18 mouse cellular contexts compared by ENCODE assay signal in the genomic region with DNA sequence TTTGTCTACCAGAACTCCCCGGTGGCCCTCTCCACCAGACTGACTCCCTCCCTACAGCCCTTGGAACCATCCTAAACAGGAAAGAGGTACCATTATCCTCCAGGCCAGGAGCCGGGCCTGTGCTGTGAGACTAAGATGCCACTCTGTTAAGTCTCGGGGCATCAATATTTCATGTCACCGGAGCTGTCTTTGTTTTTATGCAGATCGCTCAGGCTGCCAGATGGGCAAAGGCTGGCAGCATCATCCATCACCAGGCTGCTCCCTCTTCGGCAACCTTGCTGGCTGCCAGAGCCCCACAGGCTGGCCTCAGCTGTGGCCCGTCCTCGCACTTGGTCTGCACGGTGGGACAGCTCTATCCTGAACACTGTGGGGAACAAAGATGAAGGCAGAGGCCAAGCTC. TPM values are rescaled to one million over a fixed set of nuclear protein-coding genes. Genes with fewer than 3 reads are reported as not detected.
DNase-seq lines count a peak whose midpoint lies in the region; ATAC-seq lines count a peak whose summit lies in the region.
"Had no signal": no experiment of that assay in that cellular context is flagged by ENCODE, and none has a peak within 500 bp of the region (broad histone marks: within the 10 kb centered on the region; RNA-seq: fewer than 3 reads in every experiment).

No protein-coding gene starts in this region.

- peaks cover 4% of the 10 kb centered on the region; the same call in 1 of the 2 replicates for H3K4me1 ChIP-seq in forebrain, embryonic 15.5 days
- H3K4me1 ChIP-seq in forebrain, embryonic 12.5 days: no peaks in the 10 kb centered on the region
- H3K4me1 ChIP-seq in hindbrain, embryonic 14.5 days (replicated peaks; ENCODE audit: control insufficient read depth, insufficient read depth, low read length): no peaks in the 10 kb centered on the region
- no peaks in the 10 kb centered on the region for H3K4me1 ChIP-seq in neural tube, embryonic 14.5 days (ENCODE audit: control insufficient read depth, insufficient read depth, low read length)
- H3K4me1 ChIP-seq: limb, embryonic 15.5 days; stomach, embryonic 15.5 days had no signal

- no peak overlapping the region for H3K9ac ChIP-seq in forebrain, embryonic 15.5 days (replicated peaks)
- H3K9ac ChIP-seq in forebrain, embryonic 12.5 days: no peak overlapping the region
- H3K9ac ChIP-seq in hindbrain, embryonic 14.5 days: no peak overlapping the region
- H3K9ac ChIP-seq in neural tube, embryonic 14.5 days (replicated peaks; ENCODE audit: low read depth, low read length): no peak overlapping the region
- H3K9ac ChIP-seq: limb, embryonic 15.5 days; stomach, embryonic 15.5 days had no signal

- H3K36me3 ChIP-seq in forebrain, embryonic 15.5 days: no peaks in the 10 kb centered on the region
- H3K36me3 ChIP-seq in forebrain, embryonic 12.5 days (replicated peaks): no peaks in the 10 kb centered on the region
- no peaks in the 10 kb centered on the region for H3K36me3 ChIP-seq in hindbrain, embryonic 14.5 days (replicated peaks; ENCODE audit: control insufficient read depth, insufficient read depth)
- no peaks in the 10 kb centered on the region for H3K36me3 ChIP-seq in neural tube, embryonic 14.5 days (ENCODE audit: control insufficient read depth, insufficient read depth, low read length)
- H3K36me3 ChIP-seq: limb, embryonic 15.5 days; stomach, embryonic 15.5 days had no signal

- H3K9me3 ChIP-seq in forebrain, embryonic 15.5 days: no peaks in the 10 kb centered on the region
- no peaks in the 10 kb centered on the region for H3K9me3 ChIP-seq in forebrain, embryonic 12.5 days
- no peaks in the 10 kb centered on the region for H3K9me3 ChIP-seq in hindbrain, embryonic 14.5 days (ENCODE audit: control insufficient read depth, low read length)
- no peaks in the 10 kb centered on the region for H3K9me3 ChIP-seq in neural tube, embryonic 14.5 days (ENCODE audit: control insufficient read depth, low read length)
- H3K9me3 ChIP-seq: limb, embryonic 15.5 days; stomach, embryonic 15.5 days had no signal

- WGBS in forebrain, embryonic 15.5 days: 52% methylated on average over 9 of the region's 9 CpGs
- 86% methylated on average over 9 of the region's 9 CpGs for WGBS in forebrain, embryonic 12.5 days
- 34% methylated on average over 9 of the region's 9 CpGs for WGBS in hindbrain, embryonic 14.5 days
- 12% methylated on average over 9 of the region's 9 CpGs for WGBS in neural tube, embryonic 14.5 days

- 0 out of 2 replicates have a peak overlapping the region, but pooled peaks have one; percentile 38 for H3K27ac ChIP-seq in forebrain, embryonic 15.5 days (replicated peaks)
- no peak overlapping the region for H3K27ac ChIP-seq in forebrain, embryonic 12.5 days
- peak overlapping the region; percentile 16; the same call in 1 of the 2 replicates for H3K27ac ChIP-seq in hindbrain, embryonic 14.5 days
- H3K27ac ChIP-seq in neural tube, embryonic 14.5 days (ENCODE audit: low read depth, low read length): no peak overlapping the region
- H3K27ac ChIP-seq: kidney, postnatal 0 days; limb, embryonic 15.5 days; stomach, embryonic 15.5 days had no signal

- ATAC-seq in forebrain, embryonic 15.5 days (replicated peaks): peak; percentile 82
- ATAC-seq in forebrain, embryonic 12.5 days (ENCODE audit: low FRiP score): no peak
- ATAC-seq in hindbrain, embryonic 14.5 days (ENCODE audit: low FRiP score): peak; percentile 85
- peak; percentile 95 for ATAC-seq in neural tube, embryonic 14.5 days (ENCODE audit: low read depth)
- no peak for ATAC-seq in monocyte, adult 5-6 weeks (replicated peaks; ENCODE audit: insufficient number of reproducible peaks, low FRiP score, low TSS enrichment, poor library complexity, severe bottlenecking)
- ATAC-seq: activated CD4-positive, CD25-positive, alpha-beta regulatory T cell, adult 4 months had no signal

- H3K4me3 ChIP-seq in forebrain, embryonic 15.5 days: no peak overlapping the region
- H3K4me3 ChIP-seq in forebrain, embryonic 12.5 days (replicated peaks): no peak overlapping the region
- H3K4me3 ChIP-seq in hindbrain, embryonic 14.5 days (replicated peaks; ENCODE audit: low read length): no peak overlapping the region
- no peak overlapping the region for H3K4me3 ChIP-seq in neural tube, embryonic 14.5 days (ENCODE audit: low read depth, low read length)
- H3K4me3 ChIP-seq: limb, embryonic 15.5 days; stomach, embryonic 15.5 days had no signal

- peak; percentile 79 to 89 for DNase-seq in cerebellum, postnatal 10 days
- DNase-seq in hindbrain, embryonic 14.5 days (ENCODE audit: low spot score): peak; percentile 55
- no peak for DNase-seq in kidney, postnatal 36 days
- no peak for DNase-seq in right cerebral cortex, postnatal 36 days (ENCODE audit: low spot score in 2 of 2)
- DNase-seq: lung, postnatal 36 days; right cerebral cortex, postnatal 4 days; thymus, postnatal 4 days had no signal

- H3K4me2 ChIP-seq in forebrain, embryonic 15.5 days (replicated peaks): no peak overlapping the region
- no peak overlapping the region for H3K4me2 ChIP-seq in forebrain, embryonic 12.5 days
- H3K4me2 ChIP-seq in hindbrain, embryonic 14.5 days (replicated peaks): no peak overlapping the region
- H3K4me2 ChIP-seq in neural tube, embryonic 14.5 days (ENCODE audit: low read depth, low read length): no peak overlapping the region
- H3K4me2 ChIP-seq: limb, embryonic 15.5 days; stomach, embryonic 15.5 days had no signal

- H3K27me3 ChIP-seq in forebrain, embryonic 15.5 days: no peaks in the 10 kb centered on the region
- H3K27me3 ChIP-seq in forebrain, embryonic 12.5 days: no peaks in the 10 kb centered on the region; the same call in 1 of the 2 replicates
- H3K27me3 ChIP-seq in hindbrain, embryonic 14.5 days (ENCODE audit: control insufficient read depth, insufficient read depth, low read length): no peaks in the 10 kb centered on the region
- no peaks in the 10 kb centered on the region for H3K27me3 ChIP-seq in neural tube, embryonic 14.5 days (ENCODE audit: control insufficient read depth, insufficient read depth, low read length)
- H3K27me3 ChIP-seq: limb, embryonic 15.5 days; stomach, embryonic 15.5 days had no signal

RNA-seq across cellular contexts. Expression of a gene that starts 6.4 kb away (rescaled TPM):
- not detected in 2 replicates for polyA plus RNA-seq in forebrain, embryonic 15.5 days (2015; fragmentation: Nextera tagmentation; extraction: Ambion mirVana)
- polyA plus RNA-seq in forebrain, embryonic 12.5 days (2016; fragmentation: Nextera tagmentation; extraction: Ambion mirVana): not detected in 2 replicates
- polyA plus RNA-seq in hindbrain, embryonic 14.5 days (2014; fragmentation: Nextera tagmentation; extraction: Ambion mirVana): not detected in 2 replicates
- polyA plus RNA-seq in neural tube, embryonic 14.5 days (2014; fragmentation: Nextera tagmentation; extraction: Ambion mirVana): not detected in 2 replicates
- not detected in 3 replicates for total RNA-seq in monocyte, adult 5-6 weeks (2017)
- total RNA-seq: gastrocnemius, adult 18-20 months; left cerebral cortex, adult 18-20 months had no signal
- polyA plus RNA-seq: activated CD4-positive, CD25-positive, alpha-beta regulatory T cell, adult 4 months; C2C12; kidney, postnatal 0 days; stomach, embryonic 15.5 days had no signal

RNA-seq across cellular contexts. Expression of a gene that starts 45.0 kb away (rescaled TPM):
- polyA plus RNA-seq in forebrain, embryonic 15.5 days (2015; fragmentation: Nextera tagmentation; extraction: Ambion mirVana): 0.14 TPM in 1 of 2 replicates, not detected in the other
- not detected in 2 replicates for polyA plus RNA-seq in forebrain, embryonic 12.5 days (2016; fragmentation: Nextera tagmentation; extraction: Ambion mirVana)
- polyA plus RNA-seq in hindbrain, embryonic 14.5 days (2014; fragmentation: Nextera tagmentation; extraction: Ambion mirVana): not detected in 2 replicates
- polyA plus RNA-seq in neural tube, embryonic 14.5 days (2014; fragmentation: Nextera tagmentation; extraction: Ambion mirVana): 0.39 and 0.86 TPM in 2 replicates
- 3.7 to 7.2 TPM in 2 of 3 replicates, not detected in the other for total RNA-seq in monocyte, adult 5-6 weeks (2017)
- total RNA-seq: gastrocnemius, adult 18-20 months; left cerebral cortex, adult 18-20 months had no signal
- polyA plus RNA-seq: C2C12 had no signal

RNA-seq across cellular contexts. Expression of a gene that starts 53.9 kb away (rescaled TPM):
- polyA plus RNA-seq in forebrain, embryonic 15.5 days (2015; fragmentation: Nextera tagmentation; extraction: Ambion mirVana): not detected in 2 replicates
- not detected in 2 replicates for polyA plus RNA-seq in forebrain, embryonic 12.5 days (2016; fragmentation: Nextera tagmentation; extraction: Ambion mirVana)
- polyA plus RNA-seq in hindbrain, embryonic 14.5 days (2014; fragmentation: Nextera tagmentation; extraction: Ambion mirVana): not detected in 2 replicates
- polyA plus RNA-seq in neural tube, embryonic 14.5 days (2014; fragmentation: Nextera tagmentation; extraction: Ambion mirVana): not detected in 2 replicates
- not detected in 3 replicates for total RNA-seq in monocyte, adult 5-6 weeks (2017)
- total RNA-seq: gastrocnemius, adult 18-20 months; left cerebral cortex, adult 18-20 months had no signal
- polyA plus RNA-seq: activated CD4-positive, CD25-positive, alpha-beta regulatory T cell, adult 4 months; kidney, postnatal 0 days; limb, embryonic 15.5 days had no signal

Comparison
In these comparisons a context has a peak if more than half of its experiments do, and no peak if none do; other contexts are left out.
1. ATAC-seq: peak in forebrain, embryonic 15.5 days (single experiment), hindbrain, embryonic 14.5 days (single experiment) and neural tube, embryonic 14.5 days (single experiment); none in forebrain, embryonic 12.5 days (single experiment) and monocyte, adult 5-6 weeks (single experiment).
2. H3K27ac ChIP-seq: peak in forebrain, embryonic 15.5 days (single experiment) and hindbrain, embryonic 14.5 days (single experiment); none in forebrain, embryonic 12.5 days (single experiment) and neural tube, embryonic 14.5 days (single experiment).
3. DNase-seq: peak in cerebellum, postnatal 10 days (2 of 2) and hindbrain, embryonic 14.5 days (single experiment); none in kidney, postnatal 36 days (0 of 2) and right cerebral cortex, postnatal 36 days (0 of 2).